Mouse (Mus musculus) kidney, adult 18-20 months (tissue): ENCODE measurements at regions not wholly inside any gene's neighbourhood (a gene's known extent, or its start where the extent isn't known, plus 50 kb on each side); places are given as distances from the start of the nearest gene placed in this dataset.

Experiments used
- DNase-seq: peaks from one replicate; pipeline ENCODE4 v3.0.0; 2021

GRCm38 (mm10) chr1:106483008-106483407 lies 231.1 kb downstream of the Bcl2 start:
- DNase-seq, result no peak

- peak; percentile 13 for DNase-seq
Observed at GRCm38 (mm10) chr1:106477670-106478355, 236.3 kb downstream of the Bcl2 start.

- no peak for DNase-seq
Observed at GRCm38 (mm10) chr1:106468021-106468420, 246.1 kb downstream of the Bcl2 start.

- no peak for DNase-seq
Observed at GRCm38 (mm10) chr1:106466644-106467043, 247.4 kb downstream of the Bcl2 start.

GRCm38 (mm10) chr1:106465977-106466302 lies 248.1 kb downstream of the Bcl2 start:
- no peak for DNase-seq

- DNase-seq, result no peak
Observed at GRCm38 (mm10) chr1:106465243-106465976, 248.7 kb downstream of the Bcl2 start.

- no peak for DNase-seq
Observed at GRCm38 (mm10) chr1:106464726-106465125, 249.3 kb downstream of the Bcl2 start.

- no peak for DNase-seq
Observed at GRCm38 (mm10) chr1:106462595-106462994, 251.5 kb downstream of the Bcl2 start.

- DNase-seq, result no peak
Observed at GRCm38 (mm10) chr1:106462112-106462511, 252.0 kb downstream of the Bcl2 start.

GRCm38 (mm10) chr1:106460957-106461356 lies 253.1 kb downstream of the Bcl2 start:
- no peak for DNase-seq

GRCm38 (mm10) chr1:106449795-106450194 lies 264.3 kb downstream of the Bcl2 start:
- no peak for DNase-seq
